Mouse (Mus musculus): ENCODE data around the gene Adsl. TPM values are rescaled to one million over a fixed set of nuclear protein-coding genes. Genes with fewer than 3 reads are reported as not detected.

Adsl gene
- polyA plus RNA-seq, 1 experiment = 41.0 TPM

GRCm38 (mm10) chr15:80969371-80969770 is 21.1 kb downstream of the Adsl start:
- Histone ChIP-seq H3K4me3 (ENCODE audit: control insufficient read depth, low read depth, low read length) (no peak overlapping the region), H3K36me3 (ENCODE audit: control insufficient read depth, insufficient read depth, low read length) (peaks cover 8% of the 10 kb centered on the region), H3K4me1 (ENCODE audit: control insufficient read depth, insufficient read depth, low read length) (peaks cover 2% of the 10 kb centered on the region), H3K27ac (ENCODE audit: control insufficient read depth, insufficient read depth, low read depth, low read length) (no peak overlapping the region), H3K27me3 (ENCODE audit: control insufficient read depth, insufficient read depth, low read length) (no peaks in the 10 kb centered on the region)
- TF ChIP-seq CTCF (IDR thresholded peaks at IDR 0.05; ENCODE audit: control insufficient read depth, insufficient read depth, insufficient replicate concordance, low read depth, low read length) (no peak), POLR2A (IDR thresholded peaks at IDR 0.05; ENCODE audit: control insufficient read depth, low read depth, low read length) (no peak)

GRCm38 (mm10) chr15:80974311-80974710 is 26.0 kb downstream of the Adsl start:
- no peak overlapping the region for H3K27ac ChIP-seq (ENCODE audit: control insufficient read depth, insufficient read depth, low read depth, low read length)
- TF ChIP-seq CTCF (IDR thresholded peaks at IDR 0.05; ENCODE audit: control insufficient read depth, insufficient read depth, insufficient replicate concordance, low read depth, low read length) = no peak
- no peak for TF ChIP-seq POLR2A (IDR thresholded peaks at IDR 0.05; ENCODE audit: control insufficient read depth, low read depth, low read length)
- H3K4me1 ChIP-seq (ENCODE audit: control insufficient read depth, insufficient read depth, low read length) = peaks cover 9% of the 10 kb centered on the region
- H3K36me3 ChIP-seq (ENCODE audit: control insufficient read depth, insufficient read depth, low read length) = peaks cover 2% of the 10 kb centered on the region
- H3K4me3 ChIP-seq (ENCODE audit: control insufficient read depth, low read depth, low read length) = no peak overlapping the region
- H3K27me3 ChIP-seq (ENCODE audit: control insufficient read depth, insufficient read depth, low read length) = no peaks in the 10 kb centered on the region

- Histone ChIP-seq H3K4me1 (ENCODE audit: control insufficient read depth, insufficient read depth, low read length) (peaks cover 9% of the 10 kb centered on the region), H3K4me3 (ENCODE audit: control insufficient read depth, low read depth, low read length) (no peak overlapping the region), H3K27ac (ENCODE audit: control insufficient read depth, insufficient read depth, low read depth, low read length) (no peak overlapping the region), H3K27me3 (ENCODE audit: control insufficient read depth, insufficient read depth, low read length) (no peaks in the 10 kb centered on the region), H3K36me3 (ENCODE audit: control insufficient read depth, insufficient read depth, low read length) (no peaks in the 10 kb centered on the region)
- TF ChIP-seq POLR2A (IDR thresholded peaks at IDR 0.05; ENCODE audit: control insufficient read depth, low read depth, low read length) = no peak
- no peak for TF ChIP-seq CTCF (IDR thresholded peaks at IDR 0.05; ENCODE audit: control insufficient read depth, insufficient read depth, insufficient replicate concordance, low read depth, low read length)
Observed at GRCm38 (mm10) chr15:80975666-80976065, 27.4 kb downstream of the Adsl start.

- peak within 1 kb of the TSS; percentile 92 for H3K4me3 ChIP-seq (ENCODE audit: control insufficient read depth, low read depth, low read length)
- no peaks in the 10 kb centered on the region for H3K36me3 ChIP-seq (ENCODE audit: control insufficient read depth, insufficient read depth, low read length)
- peaks cover 9% of the 10 kb centered on the region for H3K4me1 ChIP-seq (ENCODE audit: control insufficient read depth, insufficient read depth, low read length)
- no peak for TF ChIP-seq CTCF (IDR thresholded peaks at IDR 0.05; ENCODE audit: control insufficient read depth, insufficient read depth, insufficient replicate concordance, low read depth, low read length)
- TF ChIP-seq POLR2A (IDR thresholded peaks at IDR 0.05; ENCODE audit: control insufficient read depth, low read depth, low read length) = peak; percentile 53
- peak within 1 kb of the TSS; percentile 61 for H3K27ac ChIP-seq (ENCODE audit: control insufficient read depth, insufficient read depth, low read depth, low read length)
- H3K27me3 ChIP-seq (ENCODE audit: control insufficient read depth, insufficient read depth, low read length) = no peaks in the 10 kb centered on the region
Observed at GRCm38 (mm10) chr15:80977620-80978334, 29.5 kb downstream of the Adsl start, which contains the start of gene Sgsm3. Gene Sgsm3, plus strand, starts transcription at chr15:80977765.

GRCm38 (mm10) chr15:80979611-80980010 is 31.3 kb downstream of the Adsl start:
- H3K36me3 ChIP-seq (ENCODE audit: control insufficient read depth, insufficient read depth, low read length) = no peaks in the 10 kb centered on the region
- TF ChIP-seq CTCF (IDR thresholded peaks at IDR 0.05; ENCODE audit: control insufficient read depth, insufficient read depth, insufficient replicate concordance, low read depth, low read length) = no peak
- TF ChIP-seq POLR2A (IDR thresholded peaks at IDR 0.05; ENCODE audit: control insufficient read depth, low read depth, low read length) = no peak
- H3K4me3 ChIP-seq (ENCODE audit: control insufficient read depth, low read depth, low read length) = no peak overlapping the region; the same call in 1 of the 2 replicates
- H3K4me1 ChIP-seq (ENCODE audit: control insufficient read depth, insufficient read depth, low read length) = peaks cover 9% of the 10 kb centered on the region
- no peak overlapping the region for H3K27ac ChIP-seq (ENCODE audit: control insufficient read depth, insufficient read depth, low read depth, low read length)
- H3K27me3 ChIP-seq (ENCODE audit: control insufficient read depth, insufficient read depth, low read length) = no peaks in the 10 kb centered on the region

- TF ChIP-seq CTCF (IDR thresholded peaks at IDR 0.05; ENCODE audit: control insufficient read depth, insufficient read depth, insufficient replicate concordance, low read depth, low read length) (no peak), POLR2A (IDR thresholded peaks at IDR 0.05; ENCODE audit: control insufficient read depth, low read depth, low read length) (no peak)
- Histone ChIP-seq H3K36me3 (ENCODE audit: control insufficient read depth, insufficient read depth, low read length) (no peaks in the 10 kb centered on the region), H3K4me3 (ENCODE audit: control insufficient read depth, low read depth, low read length) (no peak overlapping the region), H3K4me1 (ENCODE audit: control insufficient read depth, insufficient read depth, low read length) (peaks cover 9% of the 10 kb centered on the region), H3K27ac (ENCODE audit: control insufficient read depth, insufficient read depth, low read depth, low read length) (no peak overlapping the region), H3K27me3 (ENCODE audit: control insufficient read depth, insufficient read depth, low read length) (no peaks in the 10 kb centered on the region)
Observed at GRCm38 (mm10) chr15:80981176-80981575, 32.9 kb downstream of the Adsl start.

GRCm38 (mm10) chr15:80983264-80983663 is 35.0 kb downstream of the Adsl start:
- H3K4me3 ChIP-seq (ENCODE audit: control insufficient read depth, low read depth, low read length) = no peak overlapping the region
- H3K4me1 ChIP-seq (ENCODE audit: control insufficient read depth, insufficient read depth, low read length) = peaks cover 5% of the 10 kb centered on the region
- TF ChIP-seq POLR2A (IDR thresholded peaks at IDR 0.05; ENCODE audit: control insufficient read depth, low read depth, low read length) = no peak
- TF ChIP-seq CTCF (IDR thresholded peaks at IDR 0.05; ENCODE audit: control insufficient read depth, insufficient read depth, insufficient replicate concordance, low read depth, low read length) = no peak
- H3K27ac ChIP-seq (ENCODE audit: control insufficient read depth, insufficient read depth, low read depth, low read length) = no peak overlapping the region
- H3K36me3 ChIP-seq (ENCODE audit: control insufficient read depth, insufficient read depth, low read length) = no peaks in the 10 kb centered on the region
- H3K27me3 ChIP-seq (ENCODE audit: control insufficient read depth, insufficient read depth, low read length) = no peaks in the 10 kb centered on the region
